Mouse (Mus musculus): ENCODE measurements at regions not wholly inside any gene's neighbourhood (a gene's known extent, or its start where the extent isn't known, plus 50 kb on each side); places are given as distances from the start of the nearest gene placed in this dataset.

GRCm38 (mm10) chr4:89381077-89381476 lies 70.2 kb upstream of the Cdkn2b start:
- no peak for DNase-seq (ENCODE audit: extremely low spot score in 1 of 2, low spot score in 2 of 2)
- intact Hi-C loops (cut with DNase I), result no loop called here

GRCm38 (mm10) chr4:89380330-89380945 lies 69.6 kb upstream of the Cdkn2b start:
- DNase-seq (ENCODE audit: extremely low spot score in 1 of 2, low spot score in 2 of 2), result no peak
- intact Hi-C loops (cut with DNase I), result no loop called here

- intact Hi-C loops (cut with DNase I), result no loop called here
- no peak for DNase-seq (ENCODE audit: extremely low spot score in 1 of 2, low spot score in 2 of 2)
Measured at GRCm38 (mm10) chr4:89379622-89380329, 68.9 kb upstream of the Cdkn2b start.

- intact Hi-C loops (cut with DNase I), result no loop called here
- DNase-seq (ENCODE audit: extremely low spot score in 1 of 2, low spot score in 2 of 2), result no peak
Measured at GRCm38 (mm10) chr4:89372631-89373030, 61.8 kb upstream of the Cdkn2b start.

- no peak for DNase-seq (ENCODE audit: extremely low spot score in 1 of 2, low spot score in 2 of 2)
- intact Hi-C loops (cut with DNase I), result no loop called here
Measured at GRCm38 (mm10) chr4:89368850-89369524, 58.1 kb upstream of the Cdkn2b start.

- DNase-seq (ENCODE audit: extremely low spot score in 1 of 2, low spot score in 2 of 2), result no peak
- intact Hi-C loops (cut with DNase I), result no loop called here
Measured at GRCm38 (mm10) chr4:89366581-89367141, 55.8 kb upstream of the Cdkn2b start.

GRCm38 (mm10) chr4:89365875-89366274 lies 55.0 kb upstream of the Cdkn2b start:
- intact Hi-C loops (cut with DNase I), result no loop called here
- no peak for DNase-seq (ENCODE audit: extremely low spot score in 1 of 2, low spot score in 2 of 2)

- intact Hi-C loops (cut with DNase I), result no loop called here
- no peak for DNase-seq (ENCODE audit: extremely low spot score in 1 of 2, low spot score in 2 of 2)
Measured at GRCm38 (mm10) chr4:89363150-89363683, 52.4 kb upstream of the Cdkn2b start.

- intact Hi-C loops (cut with DNase I), result no loop called here
- DNase-seq (ENCODE audit: extremely low spot score in 1 of 2, low spot score in 2 of 2), result no peak
Measured at GRCm38 (mm10) chr4:89362650-89363049, 51.8 kb upstream of the Cdkn2b start.

- intact Hi-C loops (cut with DNase I), result no loop called here
- DNase-seq (ENCODE audit: extremely low spot score in 1 of 2, low spot score in 2 of 2), result no peak
Measured at GRCm38 (mm10) chr4:89361316-89361715, 50.5 kb upstream of the Cdkn2b start.
